Mouse (Mus musculus) MEL (cell line): ENCODE measurements around the gene Ndufs1. TPM values are rescaled to one million over a fixed set of nuclear protein-coding genes. Genes with fewer than 3 reads are reported as not detected.

Experiments used
- DNase-seq: peaks from one replicate; pipeline ENCODE4 v3.0.0; 2011; ENCODE audit warnings: low read depth, low spot score
- H3K27ac ChIP-seq: 2 replicates; pipeline ENCODE4 v1.5.1; 2012; ENCODE audit warnings: low read depth, mild to moderate bottlenecking, control low read depth, low read length, moderate library complexity; ENCODE audit not compliant: control insufficient read depth
- H3K27me3 ChIP-seq, 2 experiments: fragments of 150-350 bp in 1 of 2; sonication (generic) in 1 of 2; 2 replicates each; pipeline ENCODE4 v1.6.1; 2012; ENCODE audit warnings: low read length in 2 of 2, mild to moderate bottlenecking in 2 of 2, improper control_type of control experiment in 1 of 2, moderate library complexity in 1 of 2; ENCODE audit not compliant: insufficient read depth in 2 of 2, control insufficient read depth in 1 of 2
- H3K36me3 ChIP-seq, 2 experiments: 2 replicates each; pipeline ENCODE4 v1.6.1; 2012 to 2014; ENCODE audit warnings: low read length in 2 of 2, improper control_type of control experiment in 1 of 2, inconsistent platforms in 1 of 2, mild to moderate bottlenecking in 1 of 2; ENCODE audit not compliant: insufficient read depth in 2 of 2, control insufficient read depth in 1 of 2
- H3K4me1 ChIP-seq, 2 experiments: fragments of 150-350 bp in 1 of 2; sonication (generic) in 1 of 2; 2 replicates each; pipeline ENCODE4 v1.6.1; 2012; ENCODE audit warnings: low read length in 2 of 2, improper control_type of control experiment in 1 of 2, mild to moderate bottlenecking in 1 of 2; ENCODE audit not compliant: insufficient read depth in 2 of 2, control insufficient read depth in 1 of 2
- H3K4me3 ChIP-seq, 2 experiments: fragments of 150-350 bp in 1 of 2; sonication (generic) in 1 of 2; 2 replicates each; pipeline ENCODE4 v1.5.1; 2012; ENCODE audit warnings: low read depth in 2 of 2, low read length in 2 of 2, mild to moderate bottlenecking in 2 of 2, moderate library complexity in 2 of 2, control low read depth in 1 of 2, improper control_type of control experiment in 1 of 2; ENCODE audit not compliant: control insufficient read depth in 1 of 2, insufficient read depth in 1 of 2
- H3K79me2 ChIP-seq: 2 replicates; pipeline ENCODE4 v1.6.1; 2012; ENCODE audit warnings: mild to moderate bottlenecking, low read length, moderate library complexity; ENCODE audit not compliant: control insufficient read depth, poor library complexity, insufficient read depth
- H3K9ac ChIP-seq: 2 replicates; pipeline ENCODE4 v1.6.1; 2012; ENCODE audit warnings: low read depth, mild to moderate bottlenecking, control low read depth, low read length, moderate library complexity; ENCODE audit not compliant: control insufficient read depth, poor library complexity, severe bottlenecking
- H3K9me3 ChIP-seq: fragments of 150-350 bp; sonication (generic); replicated peaks from 2 replicates; pipeline ENCODE4 v1.6.1; 2012; ENCODE audit warnings: mild to moderate bottlenecking, low read length, improper control_type of control experiment, moderate library complexity; ENCODE audit not compliant: insufficient read depth
- CHD2 ChIP-seq: IDR thresholded peaks from 2 replicates; pipeline ENCODE4 v1.6.1; 2011; ENCODE audit warnings: low read length, improper control_type of control experiment
- CTCF ChIP-seq, 3 experiments: IDR thresholded peaks in 2 of 3; conservative IDR thresholded peaks in 1 of 3; 2 replicates each; pipeline ENCODE4 v1.5.1; 2011 to 2012; ENCODE audit warnings: low read length in 3 of 3, low read depth in 2 of 3, mild to moderate bottlenecking in 2 of 3, improper control_type of control experiment in 1 of 3, inconsistent platforms in 1 of 3, mixed read lengths in 1 of 3, moderate library complexity in 1 of 3; ENCODE audit not compliant: control insufficient read depth in 1 of 3, insufficient read depth in 1 of 3, poor library complexity in 1 of 3, severe bottlenecking in 1 of 3
- ELF1 ChIP-seq: IDR thresholded peaks from 2 replicates; pipeline ENCODE4 v1.6.1; 2014; ENCODE audit warnings: low read depth, mild to moderate bottlenecking, inconsistent platforms, low read length, improper control_type of control experiment, moderate library complexity
- EP300 ChIP-seq, 2 experiments: IDR thresholded peaks; 2 replicates each; pipeline ENCODE4 v1.6.1; 2011; ENCODE audit warnings: improper control_type of control experiment in 2 of 2, low read length in 2 of 2, low read depth in 1 of 2, mild to moderate bottlenecking in 1 of 2
- GABPA ChIP-seq: IDR thresholded peaks from 2 replicates; pipeline ENCODE4 v1.6.1; 2012; ENCODE audit warnings: low read depth, mild to moderate bottlenecking, inconsistent platforms, low read length, improper control_type of control experiment, moderate library complexity
- MAFK ChIP-seq: IDR thresholded peaks from 2 replicates; pipeline ENCODE4 v1.6.1; 2011; ENCODE audit warnings: low read depth, mild to moderate bottlenecking, low read length, improper control_type of control experiment, borderline replicate concordance
- MAZ ChIP-seq: IDR thresholded peaks from 2 replicates; pipeline ENCODE4 v1.6.1; 2012; ENCODE audit warnings: low read depth, mild to moderate bottlenecking, inconsistent platforms, low read length, improper control_type of control experiment
- MYC ChIP-seq: IDR thresholded peaks from 2 replicates; pipeline ENCODE4 v1.6.1; 2011; ENCODE audit warnings: low read depth, mild to moderate bottlenecking, low read length, improper control_type of control experiment, moderate library complexity
- NELFE ChIP-seq: IDR thresholded peaks from 2 replicates; pipeline ENCODE4 v1.6.1; 2011; ENCODE audit warnings: low read depth, low read length, improper control_type of control experiment
- POLR2A ChIP-seq, 2 experiments: IDR thresholded peaks; 2 replicates each; pipeline ENCODE4 v1.6.1; 2011 to 2012; ENCODE audit warnings: low read length in 2 of 2, mild to moderate bottlenecking in 2 of 2, control low read depth in 1 of 2, improper control_type of control experiment in 1 of 2, low read depth in 1 of 2, moderate library complexity in 1 of 2; ENCODE audit not compliant: control insufficient read depth in 1 of 2, insufficient read depth in 1 of 2, poor library complexity in 1 of 2
- POLR2AphosphoS5 ChIP-seq: IDR thresholded peaks from 2 replicates; pipeline ENCODE4 v1.6.1; 2012; ENCODE audit warnings: low read depth, borderline replicate concordance, mild to moderate bottlenecking, inconsistent platforms, low read length, moderate library complexity, mixed read lengths
- RCOR1 ChIP-seq: IDR thresholded peaks from 2 replicates; pipeline ENCODE4 v1.6.1; 2012; ENCODE audit warnings: low read depth, mild to moderate bottlenecking, inconsistent platforms, low read length, improper control_type of control experiment
- SIN3A ChIP-seq: IDR thresholded peaks from 2 replicates; pipeline ENCODE4 v1.6.1; 2012; ENCODE audit warnings: low read length, improper control_type of control experiment, inconsistent platforms
- TAL1 ChIP-seq: IDR thresholded peaks from 2 replicates; pipeline ENCODE4 v1.6.1; 2012; ENCODE audit warnings: mild to moderate bottlenecking, inconsistent platforms, low read length, moderate library complexity, mixed read lengths
- TBP ChIP-seq: IDR thresholded peaks from 2 replicates; pipeline ENCODE4 v1.8.0; 2011; ENCODE audit warnings: low read depth, low read length, improper control_type of control experiment
- TCF12 ChIP-seq: IDR thresholded peaks from 2 replicates; pipeline ENCODE4 v1.6.1; 2014; ENCODE audit warnings: low read depth, mild to moderate bottlenecking, inconsistent platforms, low read length, improper control_type of control experiment, moderate library complexity
- ZMIZ1 ChIP-seq: IDR thresholded peaks from 2 replicates; pipeline ENCODE4 v1.6.1; 2012; ENCODE audit warnings: low read depth, mild to moderate bottlenecking, inconsistent platforms, low read length, improper control_type of control experiment, moderate library complexity
- ZNF384 ChIP-seq: IDR thresholded peaks from 2 replicates; pipeline ENCODE4 v1.6.1; 2012; ENCODE audit warnings: low read depth, mild to moderate bottlenecking, inconsistent platforms, low read length, improper control_type of control experiment
- polyA plus RNA-seq, 2 experiments: library from polyadenylated mRNA; stranded (reverse) in 1 of 2; unstranded in 1 of 2; fragments of >175 nt in 1 of 2; fragments of >200 nt in 1 of 2; gene quantifications; 2 replicates each; pipeline versions ENCODE4 v1.2.1 to v1.2.4; 2012; ENCODE audit warnings: low replicate concordance in 2 of 2, low read depth in 1 of 2; ENCODE audit not compliant: insufficient read length in 2 of 2, insufficient read depth in 1 of 2, missing spikeins in 1 of 2
- total RNA-seq: library from RNA; depleted of rRNA; stranded (reverse); fragments of 300-350 nt; gene quantifications from 2 replicates; pipeline ENCODE4 v1.2.3, GENCODE M21; 2012

Ndufs1 gene
- total and polyA plus RNA-seq, 3 experiments, result 124 to 163 (median 139) TPM

DNA sequence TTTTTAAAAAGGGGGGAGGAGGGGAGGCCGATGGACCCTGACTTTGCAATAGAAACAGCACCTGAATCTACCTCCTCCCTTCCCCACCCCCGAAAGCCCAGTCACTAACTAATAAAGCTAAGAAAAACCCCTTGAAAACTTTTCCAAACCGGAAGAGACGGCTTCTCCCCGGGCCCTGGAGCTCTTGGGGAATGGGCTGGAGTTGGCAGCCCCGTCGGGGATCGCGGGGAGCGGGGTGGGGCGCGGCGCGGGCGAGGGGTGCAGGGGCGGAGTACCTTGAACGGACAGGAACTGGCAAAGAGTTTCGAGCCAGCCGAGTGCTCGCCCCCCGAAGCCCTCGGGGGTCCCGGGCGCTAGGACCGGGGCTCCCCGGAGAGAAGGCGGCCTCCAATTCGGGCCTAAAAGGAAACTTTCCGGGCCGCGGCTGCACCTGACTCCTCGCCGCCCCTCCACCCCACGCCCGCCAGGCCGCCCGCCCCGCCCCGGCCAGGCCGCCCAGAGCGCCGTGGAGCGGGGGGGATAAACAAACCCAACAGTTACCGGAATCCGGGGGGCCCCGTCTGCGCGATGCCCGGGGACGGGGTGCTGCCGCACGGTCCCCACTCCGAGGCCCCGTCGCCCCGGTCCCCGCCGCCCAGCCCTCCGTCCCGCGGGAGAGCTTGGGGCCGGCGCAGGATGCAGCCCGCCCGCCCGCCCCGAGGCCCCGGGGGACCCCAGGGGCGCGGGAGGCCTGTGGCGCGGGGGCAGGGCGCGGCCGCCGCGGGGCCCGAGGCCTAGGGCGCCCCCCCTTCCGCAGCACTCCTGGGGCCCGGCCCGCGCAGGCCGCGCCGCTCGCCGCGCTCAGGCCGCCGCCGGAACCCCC lies 63.1 kb downstream of the Ndufs1 start (continued):
- TF ChIP-seq TBP, result no peak
- 0 out of 2 replicates have a peak, but pooled peaks have one; percentile 38 for TF ChIP-seq ZMIZ1
- TF ChIP-seq ELF1, result no peak; the same call in 1 of the 2 replicates
- TF ChIP-seq MAFK, result no peak
- TF ChIP-seq NELFE, result peak; percentile 21; the same call in 1 of the 2 replicates
- no peak for TF ChIP-seq CTCF (IDR thresholded peaks at IDR 0.05 in 2 of 3, conservative IDR thresholded peaks at IDR 0.05 in 1 of 3; ENCODE audit: control insufficient read depth in 1 of 3, insufficient read depth in 1 of 3, low read depth in 2 of 3, low read length in 3 of 3, poor library complexity in 1 of 3, severe bottlenecking in 1 of 3)
- no peak for TF ChIP-seq MYC
- TF ChIP-seq POLR2AphosphoS5, result no peak
- TF ChIP-seq CHD2, result no peak
- peak; percentile 26; the same call in 1 of the 2 replicates for TF ChIP-seq TCF12
- no peak for TF ChIP-seq ZNF384
- TF ChIP-seq POLR2A (IDR thresholded peaks at IDR 0.05; ENCODE audit: control insufficient read depth in 1 of 2, insufficient read depth in 1 of 2, low read depth in 1 of 2, low read length in 2 of 2, poor library complexity in 1 of 2), result peak in 1 of 2 experiments; percentile 23; a peak in 1 of 4 replicates
- TF ChIP-seq EP300 (IDR thresholded peaks at IDR 0.05; ENCODE audit: low read depth in 1 of 2, low read length in 2 of 2), result no peak
- TF ChIP-seq GABPA, result no peak
- TF ChIP-seq MAZ, result no peak

GRCm38 (mm10) chr1:63112865-63113261 lies 63.8 kb downstream of the Ndufs1 start:
- peaks cover 0 to 15% of the 10 kb centered on the region in 2 experiments; a peak in 3 of 4 replicates for H3K36me3 ChIP-seq
- H3K27ac ChIP-seq, result peak overlapping the region; percentile 83
- peaks cover 71% of the 10 kb centered on the region for H3K79me2 ChIP-seq
- H3K27me3 ChIP-seq, result no peaks in the 10 kb centered on the region
- peak overlapping the region; percentile 99 for H3K9ac ChIP-seq
- H3K4me1 ChIP-seq, result peaks cover 4 to 11% of the 10 kb centered on the region in 2 experiments
- TF ChIP-seq SIN3A (0 out of 2 replicates have a peak, but pooled peaks have one; percentile 40), ZMIZ1 (no peak), TCF12 (no peak), RCOR1 (no peak), TAL1 (no peak)
- H3K4me3 ChIP-seq, result peak overlapping the region; percentile 68 to 99
- DNase-seq, result peak; percentile 69
- H3K9me3 ChIP-seq, result no peaks in the 10 kb centered on the region
